In the genomic region with DNA sequence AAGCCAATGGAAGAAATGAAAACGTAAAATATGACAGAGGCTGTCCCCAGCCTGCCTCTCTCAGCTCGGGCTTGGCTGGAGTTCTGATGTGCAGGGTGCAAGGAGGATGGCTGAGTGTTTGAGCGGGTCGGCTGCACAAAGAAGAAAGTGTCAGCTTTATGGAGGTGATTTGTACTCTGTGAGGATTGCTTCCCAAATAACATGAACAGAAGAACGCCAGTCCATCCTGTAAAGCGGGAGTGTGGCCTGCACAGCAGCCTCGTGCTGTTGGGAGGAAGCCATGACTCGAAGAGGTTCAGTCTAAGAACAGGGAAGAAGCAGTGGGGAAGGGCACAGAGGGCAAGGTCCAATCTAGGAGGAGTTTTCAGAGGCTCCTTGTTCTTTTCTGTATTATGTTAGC, we compare ENCODE assay signal across 15 mouse cellular contexts. TPM values are rescaled to one million over a fixed set of nuclear protein-coding genes. Genes with fewer than 3 reads are reported as not detected.
DNase-seq lines count a peak whose midpoint lies in the region; ATAC-seq and TF ChIP-seq lines count a peak whose summit lies in the region.
"Had no signal": no experiment of that assay in that cellular context is flagged by ENCODE, and none has a peak within 500 bp of the region (broad histone marks: within the 10 kb centered on the region; RNA-seq: fewer than 3 reads in every experiment).

No protein-coding gene starts in this region.

- peak overlapping the region; percentile 23; the same call in 1 of the 2 replicates for H3K4me2 ChIP-seq in kidney, embryonic 15.5 days
- peak overlapping the region; percentile 50 for H3K4me2 ChIP-seq in myocyte (ENCODE audit: low read depth)
- no peak overlapping the region for H3K4me2 ChIP-seq in stomach, postnatal 0 days (replicated peaks; ENCODE audit: low read depth)
- H3K4me2 ChIP-seq in forebrain, embryonic 14.5 days (ENCODE audit: low read length) = no peak overlapping the region
- H3K4me2 ChIP-seq: liver, embryonic 11.5 days had no signal

- no peak overlapping the region for H3ac ChIP-seq in myocyte (ENCODE audit: control insufficient read depth, insufficient read length)

- peak overlapping the region; percentile 24; the same call in 1 of the 2 replicates for H3K27ac ChIP-seq in kidney, embryonic 15.5 days
- peak overlapping the region; percentile 40; the same call in 1 of the 2 replicates for H3K27ac ChIP-seq in stomach, postnatal 0 days (replicated peaks)
- no peak overlapping the region for H3K27ac ChIP-seq in forebrain, embryonic 14.5 days (ENCODE audit: low read depth, low read length)

- DNase-seq in embryo, embryonic 11 days = peak; percentile 2
- no peak for DNase-seq in embryo, embryonic 10 days (ENCODE audit: low spot score)
- peak; percentile 24 for DNase-seq in stomach, postnatal 0 days (ENCODE audit: low spot score)
- DNase-seq in cerebellum, adult 9-11 months = no peak
- no peak for DNase-seq in cerebellum, postnatal 10 days
- DNase-seq in forebrain, embryonic 14.5 days (ENCODE audit: low spot score) = no peak
- DNase-seq: cerebellum, postnatal 25 days; gastrocnemius, postnatal 36 days; layer of hippocampus, postnatal 36 days; left cerebral cortex, postnatal 4 days; thymus, postnatal 14 days had no signal

- no peaks in the 10 kb centered on the region for H3K79me2 ChIP-seq in myocyte (ENCODE audit: control insufficient read depth, insufficient read depth)

- WGBS in kidney, embryonic 15.5 days = 11% methylated on average over 8 of the region's 8 CpGs
- 35% methylated on average over 8 of the region's 8 CpGs for WGBS in stomach, postnatal 0 days
- WGBS in forebrain, embryonic 14.5 days = 84% methylated on average over 8 of the region's 8 CpGs

- TF ChIP-seq CTCF in stomach, postnatal 0 days (IDR thresholded peaks at IDR 0.05; ENCODE audit: low read depth) = no peak

- no peaks in the 10 kb centered on the region for H3K36me3 ChIP-seq in kidney, embryonic 15.5 days
- H3K36me3 ChIP-seq in myocyte (ENCODE audit: control insufficient read depth, insufficient read depth) = no peaks in the 10 kb centered on the region
- no peaks in the 10 kb centered on the region for H3K36me3 ChIP-seq in stomach, postnatal 0 days (ENCODE audit: control insufficient read depth, insufficient read depth, low read length)
- H3K36me3 ChIP-seq in forebrain, embryonic 14.5 days (ENCODE audit: control insufficient read depth, insufficient read depth, low read length) = no peaks in the 10 kb centered on the region

- H3K4me1 ChIP-seq in kidney, embryonic 15.5 days = peaks cover 17% of the 10 kb centered on the region
- no peaks in the 10 kb centered on the region for H3K4me1 ChIP-seq in stomach, postnatal 0 days (replicated peaks; ENCODE audit: control insufficient read depth, insufficient read depth)
- H3K4me1 ChIP-seq in forebrain, embryonic 14.5 days (ENCODE audit: control insufficient read depth, insufficient read depth, low read length) = no peaks in the 10 kb centered on the region

- no peak overlapping the region for H3K4me3 ChIP-seq in kidney, embryonic 15.5 days (replicated peaks)
- H3K4me3 ChIP-seq in myocyte = no peak overlapping the region
- H3K4me3 ChIP-seq in stomach, postnatal 0 days (ENCODE audit: low read depth, low read length) = no peak overlapping the region
- H3K4me3 ChIP-seq in forebrain, embryonic 14.5 days (ENCODE audit: low read depth, low read length) = no peak overlapping the region

- H3K9ac ChIP-seq in kidney, embryonic 15.5 days = peak overlapping the region; percentile 14; the same call in 1 of the 2 replicates
- no peak overlapping the region for H3K9ac ChIP-seq in stomach, postnatal 0 days (ENCODE audit: low read length)
- no peak overlapping the region for H3K9ac ChIP-seq in forebrain, embryonic 14.5 days (ENCODE audit: low read length)

- TF ChIP-seq POLR2A in myocyte (IDR thresholded peaks at IDR 0.05; ENCODE audit: insufficient read length, low read depth) = no peak

- no peak for TF ChIP-seq EP300 in stomach, postnatal 0 days (optimal IDR thresholded peaks at IDR 0.05)

- H3K27me3 ChIP-seq in kidney, embryonic 15.5 days = no peaks in the 10 kb centered on the region
- peaks cover 5% of the 10 kb centered on the region for H3K27me3 ChIP-seq in myocyte (ENCODE audit: control insufficient read depth, insufficient read depth, insufficient read length)
- no peaks in the 10 kb centered on the region for H3K27me3 ChIP-seq in stomach, postnatal 0 days (ENCODE audit: control insufficient read depth, insufficient read depth, low read length)
- H3K27me3 ChIP-seq in forebrain, embryonic 14.5 days (replicated peaks; ENCODE audit: control insufficient read depth, insufficient read depth, low read length) = no peaks in the 10 kb centered on the region

- peak; percentile 86 for ATAC-seq in kidney, embryonic 15.5 days (replicated peaks; ENCODE audit: low FRiP score)
- ATAC-seq in stomach, postnatal 0 days (ENCODE audit: low FRiP score, low TSS enrichment) = peak; percentile 42; the same call in 1 of the 2 replicates
- ATAC-seq in forebrain, embryonic 14.5 days = no peak
- ATAC-seq: activated CD4-positive, CD25-positive, alpha-beta regulatory T cell, adult 4 months had no signal

- H3K9me3 ChIP-seq in kidney, embryonic 15.5 days (replicated peaks) = no peaks in the 10 kb centered on the region; the same call in 1 of the 2 replicates
- H3K9me3 ChIP-seq in stomach, postnatal 0 days (ENCODE audit: control insufficient read depth, low read length) = no peaks in the 10 kb centered on the region
- H3K9me3 ChIP-seq in forebrain, embryonic 14.5 days (replicated peaks; ENCODE audit: control insufficient read depth, low read length) = no peaks in the 10 kb centered on the region; the same call in 1 of the 2 replicates

TF ChIP-seq in myocyte, 11 proteins besides CTCF, POLR2A, EP300 and RAD21:
- TF ChIP-seq CEBPB (IDR thresholded peaks at IDR 0.05; ENCODE audit: insufficient read depth, poor library complexity, severe bottlenecking) = no peak
- no peak for TF ChIP-seq POLR2AphosphoS2 (IDR thresholded peaks at IDR 0.05; ENCODE audit: insufficient read length, low read depth)
- TF ChIP-seq MYOD1 (IDR thresholded peaks at IDR 0.05; ENCODE audit: control insufficient read depth in 1 of 3, insufficient read length in 2 of 3, low read depth in 2 of 3) = no peak
- no peak for TF ChIP-seq SRF (IDR thresholded peaks at IDR 0.05; ENCODE audit: control insufficient read depth, insufficient read length, low read depth)
- no peak for TF ChIP-seq MAX (IDR thresholded peaks at IDR 0.05; ENCODE audit: low read depth)
- no peak for TF ChIP-seq USF1 (IDR thresholded peaks at IDR 0.05; ENCODE audit: low read depth)
- TF ChIP-seq MYOG (IDR thresholded peaks at IDR 0.05; ENCODE audit: control insufficient read depth in 1 of 3, insufficient read depth in 1 of 3, insufficient read length in 2 of 3, low read depth in 2 of 3) = no peak
- TF ChIP-seq REST (IDR thresholded peaks at IDR 0.05; ENCODE audit: insufficient read depth, insufficient read length) = no peak
- no peak for TF ChIP-seq TCF12 (IDR thresholded peaks at IDR 0.05; ENCODE audit: insufficient read depth, poor library complexity, severe bottlenecking)
- no peak for TF ChIP-seq TCF3 (IDR thresholded peaks at IDR 0.05; ENCODE audit: insufficient read length, low read depth)
- TF ChIP-seq E2F4 (IDR thresholded peaks at IDR 0.05; ENCODE audit: insufficient read depth) = no peak

RNA-seq across cellular contexts. Expression of a gene that starts 48.7 kb away (rescaled TPM):
- 1.7 and 2.5 TPM in 2 replicates for polyA plus RNA-seq in kidney, embryonic 15.5 days (2015; fragmentation: Nextera tagmentation; extraction: Ambion mirVana)
- 0.06 TPM for polyA plus RNA-seq in myocyte (2012; fragmentation: generic; extraction: Trizol)
- polyA plus RNA-seq in stomach, postnatal 0 days (2015; fragmentation: Nextera tagmentation; extraction: Ambion mirVana) = 1.6 and 1.7 TPM in 2 replicates
- polyA plus RNA-seq in forebrain, embryonic 14.5 days (2014; fragmentation: Nextera tagmentation; extraction: Ambion mirVana) = 2.6 and 3.7 TPM in 2 replicates
- polyA plus RNA-seq: activated CD4-positive, CD25-positive, alpha-beta regulatory T cell, adult 4 months had no signal

Comparison
In these comparisons a context has a peak if more than half of its experiments do, and no peak if none do; other contexts are left out.
1. DNase-seq: peak in embryo, embryonic 11 days (single experiment) and stomach, postnatal 0 days (single experiment); none in embryo, embryonic 10 days (single experiment), cerebellum, adult 9-11 months (single experiment), cerebellum, postnatal 10 days (0 of 2) and forebrain, embryonic 14.5 days (single experiment).
2. H3K4me2 ChIP-seq: peak in kidney, embryonic 15.5 days (single experiment) and myocyte (single experiment); none in stomach, postnatal 0 days (single experiment) and forebrain, embryonic 14.5 days (single experiment).